Mouse (Mus musculus): ENCODE data around the gene Tmem141.

The Tmem141 gene

GRCm38 (mm10) chr2:25577951-25578795 is 43.6 kb downstream of the Tmem141 start:
- DNase-seq: no peak

- DNase-seq: no peak
Observed at GRCm38 (mm10) chr2:25576965-25577891, 44.6 kb downstream of the Tmem141 start.

GRCm38 (mm10) chr2:25576028-25576850 is 45.6 kb downstream of the Tmem141 start:
- DNase-seq: no peak

GRCm38 (mm10) chr2:25575432-25576027 is 46.3 kb downstream of the Tmem141 start:
- peak; percentile 48 for DNase-seq

GRCm38 (mm10) chr2:25574579-25575431 is 47.0 kb downstream of the Tmem141 start, which contains the start of the genes Mamdc4 and Phpt1:
Gene Mamdc4 (minus strand): TSS chr2:25574845.
Gene Phpt1 (minus strand): TSS chr2:25575224.
- peak; percentile 95 for DNase-seq

GRCm38 (mm10) chr2:25574136-25574535 is 47.7 kb downstream of the Tmem141 start:
- DNase-seq: no peak

- DNase-seq: no peak
Observed at GRCm38 (mm10) chr2:25573068-25573467, 48.7 kb downstream of the Tmem141 start.

- no peak for DNase-seq
Observed at GRCm38 (mm10) chr2:25571221-25571620, 50.6 kb downstream of the Tmem141 start.
